Mouse (Mus musculus) embryonic fibroblast, embryonic 13.5 days (primary cell): ENCODE results near the gene Akt2.
A peak's percentile ranks its signal among the peaks of the same experiment; 100 is the strongest.

ENCODE experiments used
- CTCF ChIP-seq: IDR thresholded peaks from 2 replicates; pipeline ENCODE4 v1.5.1; 2011; ENCODE audit warnings: mild to moderate bottlenecking, control low read depth, low read length, moderate library complexity, borderline replicate concordance; ENCODE audit not compliant: insufficient read depth
- POLR2A ChIP-seq: IDR thresholded peaks from 2 replicates; pipeline ENCODE4 v1.6.1; 2011; ENCODE audit warnings: low read depth, mild to moderate bottlenecking, control low read depth, low read length, moderate library complexity

- TF ChIP-seq POLR2A: peak; percentile 64
- TF ChIP-seq CTCF: no peak
Observed at GRCm38 (mm10) chr7:27688815-27689612, 97.7 kb downstream of the Akt2 start, which contains the start of gene Zfp607b.
